Mouse (Mus musculus) forebrain, postnatal 0 days (tissue): Measurements from ENCODE around the gene Arl15. TPM values are rescaled to one million over a fixed set of nuclear protein-coding genes. Genes with fewer than 3 reads are reported as not detected.

Experiments used
- ATAC-seq: fragments of 200-750 bp; cut with Nextera tagmentation; 2 replicates; pipeline ENCODE4 v1.8.0; 2017; ENCODE audit warnings: mild to moderate bottlenecking, moderate library complexity
- DNase-seq: peaks from one replicate; pipeline ENCODE4 v3.0.0-alpha.2; 2015
- H3K27ac ChIP-seq: fragments of 300-500 bp; sonication (generic); 2 replicates; pipeline ENCODE4 v1.5.1; 2014; ENCODE audit warnings: low read depth, mild to moderate bottlenecking, antibody characterized with exemption, low read length, moderate library complexity, mixed read lengths
- H3K27me3 ChIP-seq: fragments of 300-500 bp; sonication (generic); 2 replicates; pipeline ENCODE4 v1.6.1; 2014; ENCODE audit warnings: mild to moderate bottlenecking, low read length, mixed read lengths; ENCODE audit not compliant: insufficient read depth
- H3K36me3 ChIP-seq: fragments of 300-500 bp; sonication (generic); 2 replicates; pipeline ENCODE4 v1.6.1; 2014; ENCODE audit warnings: mild to moderate bottlenecking, moderate library complexity; ENCODE audit not compliant: insufficient read depth
- H3K4me1 ChIP-seq: fragments of 300-500 bp; sonication (generic); 2 replicates; pipeline ENCODE4 v1.6.1; 2014; ENCODE audit warnings: antibody characterized with exemption; ENCODE audit not compliant: insufficient read depth
- H3K4me2 ChIP-seq: fragments of 300-500 bp; sonication (generic); 2 replicates; pipeline ENCODE4 v1.6.1; 2014; ENCODE audit warnings: low read depth, mild to moderate bottlenecking, moderate library complexity
- H3K4me3 ChIP-seq: fragments of 300-500 bp; sonication (generic); 2 replicates; pipeline ENCODE4 v1.5.1; 2014; ENCODE audit warnings: low read depth, low read length, mixed read lengths
- H3K9ac ChIP-seq: fragments of 300-500 bp; sonication (generic); 2 replicates; pipeline ENCODE4 v1.6.1; 2014; ENCODE audit warnings: mild to moderate bottlenecking
- H3K9me3 ChIP-seq: fragments of 300-500 bp; sonication (generic); 2 replicates; pipeline ENCODE4 v1.6.1; 2016; ENCODE audit warnings: low read length
- CTCF ChIP-seq: sonication (generic); IDR thresholded peaks from 2 replicates; pipeline ENCODE4 v1.5.1; 2016; ENCODE audit warnings: antibody characterized with exemption, control low read depth, low read depth
- WGBS: fragments of 180-500 bp; shearing (Covaris S2); extraction: QIAGEN DNeasy Blood & Tissue Kit; methylation state at CpG from one replicate; pipeline ENCODE4 v1.1.7; 2014; 5-methylcytosine and 5-hydroxymethylcytosine counted together
- polyA plus RNA-seq: library from polyadenylated mRNA; unstranded; fragments of >200 nt; fragmentation: Nextera tagmentation; extraction: Ambion mirVana; gene quantifications from 2 replicates; pipeline ENCODE4 v1.2.1, GENCODE M21; 2015
- total RNA-seq: library from RNA; depleted of rRNA; stranded (reverse); fragments of >200 nt; gene quantifications from 2 replicates; pipeline ENCODE4 v1.2.3, GENCODE M21; 2014

The Arl15 gene
- total and polyA plus RNA-seq, 2 experiments from 2014 or later, result 18.5 to 44.0 TPM

DNA sequence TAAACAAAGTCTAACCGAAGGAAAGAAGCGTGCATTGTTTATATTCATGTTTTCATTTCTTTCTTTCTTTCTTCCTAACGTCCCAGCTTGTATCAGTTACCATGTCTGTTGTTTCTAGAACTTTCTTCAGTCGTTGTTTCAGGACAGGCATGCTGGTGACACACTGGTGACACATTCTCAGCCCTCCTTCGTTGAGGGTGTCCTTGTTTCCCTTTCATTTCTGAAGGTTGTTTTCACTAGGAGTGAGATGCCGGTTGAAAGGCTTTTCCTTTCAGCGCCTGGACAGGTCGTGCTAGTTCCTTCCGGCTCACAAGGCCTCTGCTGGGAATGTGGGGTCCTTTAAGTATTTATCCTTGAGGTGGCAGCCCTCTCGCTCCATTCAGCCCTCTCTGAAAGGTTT is 253.8 kb downstream of the Arl15 start:
- H3K36me3 ChIP-seq, result no peaks in the 10 kb centered on the region
- no peaks in the 10 kb centered on the region for H3K27me3 ChIP-seq
- H3K9me3 ChIP-seq, result no peaks in the 10 kb centered on the region
- H3K4me2 ChIP-seq, result no peak overlapping the region
- H3K4me3 ChIP-seq, result no peak overlapping the region
- H3K4me1 ChIP-seq, result no peaks in the 10 kb centered on the region
- TF ChIP-seq CTCF, result no peak
- no peak overlapping the region for H3K9ac ChIP-seq
- no peak overlapping the region for H3K27ac ChIP-seq
- DNase-seq, result no peak
- 38% methylated on average over 10 of the region's 10 CpGs for WGBS
- ATAC-seq, result no peak

DNA sequence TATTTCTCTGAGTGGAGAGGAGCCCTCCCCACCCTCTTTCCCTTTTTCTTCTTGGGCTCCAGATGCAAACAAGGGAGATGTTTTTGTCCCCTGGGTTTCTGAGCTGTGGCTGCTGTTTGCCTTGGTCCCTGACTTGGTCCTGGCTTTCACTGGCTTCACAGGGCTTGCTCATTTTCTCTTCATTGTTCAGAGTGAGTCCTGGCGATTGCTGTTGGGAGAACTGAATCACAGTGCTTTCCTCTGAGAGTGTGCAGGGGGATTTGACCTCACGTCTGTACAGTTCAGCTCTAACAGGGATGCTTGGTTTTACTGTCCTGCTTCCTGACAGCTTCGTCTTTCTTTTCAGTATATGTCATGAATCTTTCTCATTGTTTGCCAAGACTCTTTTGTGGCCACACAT is 254.4 kb downstream of the Arl15 start:
- WGBS, result 50% methylated on average over 3 of the region's 3 CpGs
- no peaks in the 10 kb centered on the region for H3K36me3 ChIP-seq
- H3K27me3 ChIP-seq, result no peaks in the 10 kb centered on the region
- TF ChIP-seq CTCF, result no peak
- H3K9me3 ChIP-seq, result no peaks in the 10 kb centered on the region
- no peak overlapping the region for H3K4me3 ChIP-seq
- no peak for ATAC-seq
- DNase-seq, result no peak
- no peak overlapping the region for H3K9ac ChIP-seq
- no peak overlapping the region for H3K4me2 ChIP-seq
- no peak overlapping the region for H3K27ac ChIP-seq
- no peaks in the 10 kb centered on the region for H3K4me1 ChIP-seq

DNA sequence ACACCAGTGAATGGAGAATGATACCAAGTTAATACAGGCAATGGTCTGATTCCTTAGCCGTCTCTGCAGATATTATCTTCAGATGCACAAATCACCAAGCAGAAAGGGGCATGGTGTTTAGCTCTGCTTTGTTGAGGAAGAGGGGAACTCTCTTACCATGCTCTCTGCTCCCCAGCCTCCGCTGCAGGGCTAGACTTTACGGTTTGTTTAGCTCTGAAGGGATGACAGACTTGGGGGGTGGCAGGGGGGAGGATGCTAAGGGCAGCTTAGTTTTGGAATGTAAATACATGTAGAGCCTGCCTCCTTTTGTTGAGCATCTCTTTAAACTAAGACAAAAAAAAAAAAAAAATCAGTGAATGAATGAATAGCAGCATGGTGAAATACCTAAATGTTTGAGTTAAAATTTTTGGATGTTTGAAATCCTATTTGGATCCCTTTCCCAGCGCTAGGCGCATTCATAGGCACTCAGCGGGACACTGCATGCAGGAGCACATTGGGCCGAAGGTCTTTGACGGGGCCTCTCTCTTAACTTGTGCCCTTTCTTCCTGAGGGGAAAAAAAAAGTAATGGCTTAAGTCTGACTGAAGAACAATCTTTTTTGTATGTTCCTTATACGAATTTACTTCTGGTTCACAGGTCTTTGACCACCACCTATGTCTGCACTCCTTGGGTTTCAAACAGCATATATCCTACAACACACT is 257.0 kb downstream of the Arl15 start:
- Histone ChIP-seq H3K27ac (no peak overlapping the region), H3K4me3 (no peak overlapping the region), H3K9me3 (no peaks in the 10 kb centered on the region), H3K36me3 (no peaks in the 10 kb centered on the region), H3K27me3 (no peaks in the 10 kb centered on the region), H3K9ac (no peak overlapping the region), H3K4me1 (no peaks in the 10 kb centered on the region), H3K4me2 (no peak overlapping the region)
- WGBS, result 43% methylated on average over 9 of the region's 9 CpGs
- no peak for ATAC-seq
- no peak for TF ChIP-seq CTCF
- no peak for DNase-seq

GRCm38 (mm10) chr13:114052426-114053205 is 258.3 kb downstream of the Arl15 start:
- H3K27ac ChIP-seq, result no peak overlapping the region
- no peaks in the 10 kb centered on the region for H3K36me3 ChIP-seq
- DNase-seq, result no peak
- no peak for TF ChIP-seq CTCF
- 42% methylated on average over 15 of the region's 15 CpGs for WGBS
- ATAC-seq, result no peak
- no peak overlapping the region for H3K9ac ChIP-seq
- no peaks in the 10 kb centered on the region for H3K4me1 ChIP-seq
- H3K4me3 ChIP-seq, result no peak overlapping the region
- H3K27me3 ChIP-seq, result no peaks in the 10 kb centered on the region
- no peak overlapping the region for H3K4me2 ChIP-seq
- no peaks in the 10 kb centered on the region for H3K9me3 ChIP-seq

DNA sequence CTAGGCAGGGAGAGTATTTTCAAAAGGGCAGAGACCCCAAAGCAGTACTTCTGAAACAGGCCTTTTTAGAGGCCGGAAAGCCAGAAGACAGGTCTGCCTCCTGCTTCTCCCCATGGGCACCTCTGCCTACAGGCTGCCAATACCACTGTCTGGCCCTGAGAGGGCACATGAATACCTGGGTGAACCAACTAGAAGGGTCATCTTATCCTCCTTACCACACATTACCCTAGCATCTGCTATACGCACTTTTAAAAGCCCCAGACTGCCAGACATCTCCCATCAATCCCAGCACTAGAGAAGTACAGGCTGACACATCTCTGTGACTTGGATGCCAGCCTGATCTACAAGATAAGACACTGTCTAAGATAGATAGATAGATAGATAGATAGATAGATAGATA is 259.0 kb downstream of the Arl15 start:
- DNase-seq (no peak), ATAC-seq (no peak)
- Histone ChIP-seq H3K4me1 (no peaks in the 10 kb centered on the region), H3K9ac (no peak overlapping the region), H3K27ac (no peak overlapping the region), H3K4me3 (no peak overlapping the region), H3K4me2 (no peak overlapping the region), H3K36me3 (no peaks in the 10 kb centered on the region), H3K27me3 (no peaks in the 10 kb centered on the region), H3K9me3 (no peaks in the 10 kb centered on the region)
- WGBS, result 97% methylated on average over 2 of the region's 2 CpGs
- TF ChIP-seq CTCF, result no peak

- Histone ChIP-seq H3K9ac (no peak overlapping the region), H3K36me3 (no peaks in the 10 kb centered on the region), H3K4me2 (no peak overlapping the region), H3K4me1 (no peaks in the 10 kb centered on the region), H3K27me3 (no peaks in the 10 kb centered on the region), H3K27ac (no peak overlapping the region), H3K4me3 (no peak overlapping the region), H3K9me3 (no peaks in the 10 kb centered on the region)
- DNase-seq (no peak), ATAC-seq (no peak)
- TF ChIP-seq CTCF, result no peak
- 67% methylated on average over 9 of the region's 9 CpGs for WGBS
Measured at GRCm38 (mm10) chr13:114055686-114056085, 261.4 kb downstream of the Arl15 start.

- Histone ChIP-seq H3K4me1 (no peaks in the 10 kb centered on the region), H3K27me3 (no peaks in the 10 kb centered on the region), H3K4me2 (no peak overlapping the region), H3K36me3 (no peaks in the 10 kb centered on the region), H3K9ac (no peak overlapping the region), H3K4me3 (no peak overlapping the region), H3K9me3 (no peaks in the 10 kb centered on the region), H3K27ac (no peak overlapping the region)
- DNase-seq (no peak), ATAC-seq (no peak)
- TF ChIP-seq CTCF, result no peak
- 81% methylated on average over 6 of the region's 6 CpGs for WGBS
Measured at GRCm38 (mm10) chr13:114060258-114060657, 266.0 kb downstream of the Arl15 start.
